Mouse (Mus musculus) fibroblast of lung, adult 2 months (primary cell): Measurements from ENCODE around the gene Upf1.

Source experiments
- DNase-seq: peaks from one replicate; pipeline ENCODE4 v3.0.0-alpha.2; 2011; ENCODE audit warnings: low read depth

Gene Upf1

GRCm38 (mm10) chr8:70327512-70327911 is 25.6 kb downstream of the Upf1 start:
- DNase-seq: no peak

- no peak for DNase-seq
These were observed 29.4 kb downstream of the Upf1 start for GRCm38 (mm10) chr8:70323716-70324115.

GRCm38 (mm10) chr8:70317872-70318271 is 35.2 kb downstream of the Upf1 start:
- no peak for DNase-seq

GRCm38 (mm10) chr8:70316511-70317504 is 36.3 kb downstream of the Upf1 start:
- no peak for DNase-seq

GRCm38 (mm10) chr8:70315624-70316510 is 37.2 kb downstream of the Upf1 start, which contains the start of gene Cers1:
Cers1 (plus strand) TSS chr8:70315775.
- DNase-seq: no peak

- no peak for DNase-seq
These were observed 39.7 kb downstream of the Upf1 start for GRCm38 (mm10) chr8:70313399-70313798.

- no peak for DNase-seq
These were observed 43.8 kb downstream of the Upf1 start for GRCm38 (mm10) chr8:70309311-70309710.

GRCm38 (mm10) chr8:70302901-70303300 is 50.2 kb downstream of the Upf1 start:
- DNase-seq: no peak

- peak; percentile 86 for DNase-seq
These were observed 50.7 kb downstream of the Upf1 start, which contains the start of the genes Ddx49 and Cope for GRCm38 (mm10) chr8:70302358-70302890. Ddx49 (minus strand) TSS chr8:70302489. Cope (plus strand) TSS chr8:70302518.

- no peak for DNase-seq
These were observed 52.2 kb downstream of the Upf1 start for GRCm38 (mm10) chr8:70300881-70301280.

GRCm38 (mm10) chr8:70293988-70294405 is 59.1 kb downstream of the Upf1 start:
- DNase-seq: peak; percentile 70

- DNase-seq: no peak
These were observed 66.3 kb downstream of the Upf1 start for GRCm38 (mm10) chr8:70286737-70287136.

GRCm38 (mm10) chr8:70285304-70285703 is 67.8 kb downstream of the Upf1 start:
- no peak for DNase-seq

- DNase-seq: no peak
These were observed 68.7 kb downstream of the Upf1 start for GRCm38 (mm10) chr8:70284421-70284820.

GRCm38 (mm10) chr8:70283136-70284077 is 69.7 kb downstream of the Upf1 start:
- no peak for DNase-seq

GRCm38 (mm10) chr8:70282603-70283135 is 70.4 kb downstream of the Upf1 start, which contains the start of gene Homer3:
Homer3 (plus strand) TSS chr8:70282827.
- DNase-seq: peak; percentile 61
